Mouse (Mus musculus) forelimb bud, embryonic 11.5 days (tissue): ENCODE results near the gene Mtss1l.

Source experiments
- DNase-seq: peaks from one replicate; pipeline ENCODE4 v3.0.0-alpha.2; 2012; ENCODE audit warnings: low read depth, low spot score

The Mtss1l gene

DNA sequence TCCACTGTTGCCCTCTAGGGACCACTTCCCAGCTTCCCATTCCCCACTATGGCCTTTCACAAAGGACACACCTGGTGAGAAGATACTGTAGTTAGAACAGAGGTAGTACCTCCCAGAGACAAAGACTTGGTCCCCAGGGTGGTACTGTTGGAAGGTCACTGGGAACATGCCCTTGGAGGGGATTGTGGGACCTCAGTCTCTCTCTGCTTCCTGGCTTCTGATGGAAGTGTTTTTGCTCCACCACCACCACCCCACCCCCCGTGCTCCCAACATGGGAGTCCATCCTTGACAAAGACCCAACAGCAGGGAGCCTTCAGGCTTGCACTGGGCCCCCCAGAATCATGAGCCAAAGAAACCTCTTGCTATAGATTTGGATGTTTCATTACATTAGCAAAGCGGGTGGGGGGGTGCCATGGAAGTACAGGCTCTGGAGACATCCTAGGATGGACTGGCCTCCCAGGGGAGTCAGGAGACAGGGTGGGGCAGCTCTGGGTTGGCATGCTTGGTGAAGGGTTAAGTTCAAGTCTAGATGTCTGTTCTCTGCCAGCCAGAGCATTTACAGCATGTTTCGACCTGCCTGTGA, 14.9 kb upstream of the Mtss1l start:
- DNase-seq = no peak

DNA sequence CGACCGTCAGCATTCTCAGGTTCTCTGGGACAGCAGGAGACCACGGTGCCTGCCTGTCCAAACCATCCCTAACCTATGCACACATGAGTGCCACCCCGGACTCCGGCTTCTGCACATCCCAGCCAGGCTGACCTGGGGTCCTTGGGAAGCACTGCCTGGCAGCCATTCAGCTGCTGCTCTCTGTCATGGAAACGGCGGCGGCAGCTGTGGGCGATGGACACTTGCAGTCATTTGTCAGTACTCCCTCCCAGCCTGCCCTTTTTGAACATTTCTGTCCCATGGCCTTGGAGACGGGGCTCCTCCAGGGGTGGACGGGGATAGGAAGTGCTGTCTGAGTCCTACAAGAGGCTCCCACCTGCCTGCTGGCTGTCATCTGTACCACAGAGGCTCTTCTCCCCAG, 12.8 kb upstream of the Mtss1l start:
- no peak for DNase-seq

DNA sequence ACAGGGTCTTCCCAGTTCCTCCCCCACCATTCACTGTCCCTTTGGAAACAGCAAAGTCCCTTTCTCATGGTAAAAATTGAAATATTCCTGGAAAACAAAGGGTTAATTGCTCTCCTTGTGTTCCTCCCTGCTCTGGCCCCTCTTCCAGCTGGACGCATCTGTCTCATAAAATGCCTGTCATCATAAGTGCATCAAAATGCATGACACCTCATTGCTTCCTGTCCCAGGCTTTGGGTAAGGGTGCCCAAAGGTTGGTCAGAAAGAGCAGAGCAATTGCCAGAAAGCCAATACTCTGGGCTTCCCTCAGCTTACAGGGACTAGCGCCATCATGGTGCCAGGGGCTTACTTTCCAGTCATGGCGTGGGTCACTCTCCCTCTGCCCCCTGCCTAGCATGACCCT, 10.7 kb upstream of the Mtss1l start:
- DNase-seq = no peak

DNA sequence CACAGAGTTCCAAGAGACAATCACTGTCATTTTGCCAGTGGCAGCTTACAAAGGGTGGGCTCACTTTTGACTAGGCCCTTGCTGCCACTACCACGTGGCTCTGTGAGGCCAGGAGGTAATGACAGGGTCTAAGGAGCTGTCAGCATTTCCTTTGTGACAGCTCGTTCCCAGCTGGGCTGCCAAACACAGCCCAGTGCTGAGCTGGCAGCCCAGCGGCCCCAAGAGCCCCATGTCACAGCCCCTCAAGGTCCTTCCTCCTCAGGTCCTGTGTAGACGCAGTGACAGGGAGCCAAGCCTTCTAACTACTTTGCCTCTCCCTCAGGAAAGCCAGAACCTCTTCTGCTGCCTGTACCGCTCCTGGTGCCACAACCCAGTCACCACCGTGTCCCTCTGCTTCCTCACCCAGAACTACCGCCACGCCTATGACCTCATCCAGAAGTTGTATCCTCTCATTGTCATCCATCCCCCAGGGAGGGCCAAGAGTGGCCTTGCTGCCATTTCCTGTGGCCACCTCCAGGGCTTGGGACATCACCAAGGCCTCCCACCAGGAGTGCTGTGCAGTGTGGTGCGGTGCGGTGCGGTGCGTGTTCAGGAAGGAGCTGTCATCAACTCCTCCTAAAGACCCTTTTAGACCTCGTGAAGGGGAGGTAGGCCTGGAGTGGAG, 9.9 kb upstream of the Mtss1l start:
- no peak for DNase-seq

DNA sequence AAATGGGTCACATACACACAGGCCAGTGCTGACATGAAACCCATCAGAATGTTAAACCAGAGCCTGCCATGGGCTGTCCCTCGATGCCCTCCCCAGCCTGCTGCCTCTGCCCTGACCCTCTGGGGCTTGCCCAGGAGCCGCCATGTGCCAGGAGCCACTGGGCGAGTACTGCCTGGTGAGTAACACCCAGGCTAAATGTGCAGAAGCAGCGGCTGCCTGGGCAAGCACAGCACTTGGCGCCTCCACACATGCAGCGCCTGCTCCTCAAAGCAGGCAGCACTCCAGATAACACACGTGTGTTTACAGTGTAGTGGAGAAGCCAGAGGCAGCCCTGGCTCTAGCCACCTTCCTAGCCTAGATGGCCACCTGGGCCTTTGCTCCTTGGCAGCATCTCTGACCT, 8.2 kb upstream of the Mtss1l start:
- DNase-seq = no peak

DNA sequence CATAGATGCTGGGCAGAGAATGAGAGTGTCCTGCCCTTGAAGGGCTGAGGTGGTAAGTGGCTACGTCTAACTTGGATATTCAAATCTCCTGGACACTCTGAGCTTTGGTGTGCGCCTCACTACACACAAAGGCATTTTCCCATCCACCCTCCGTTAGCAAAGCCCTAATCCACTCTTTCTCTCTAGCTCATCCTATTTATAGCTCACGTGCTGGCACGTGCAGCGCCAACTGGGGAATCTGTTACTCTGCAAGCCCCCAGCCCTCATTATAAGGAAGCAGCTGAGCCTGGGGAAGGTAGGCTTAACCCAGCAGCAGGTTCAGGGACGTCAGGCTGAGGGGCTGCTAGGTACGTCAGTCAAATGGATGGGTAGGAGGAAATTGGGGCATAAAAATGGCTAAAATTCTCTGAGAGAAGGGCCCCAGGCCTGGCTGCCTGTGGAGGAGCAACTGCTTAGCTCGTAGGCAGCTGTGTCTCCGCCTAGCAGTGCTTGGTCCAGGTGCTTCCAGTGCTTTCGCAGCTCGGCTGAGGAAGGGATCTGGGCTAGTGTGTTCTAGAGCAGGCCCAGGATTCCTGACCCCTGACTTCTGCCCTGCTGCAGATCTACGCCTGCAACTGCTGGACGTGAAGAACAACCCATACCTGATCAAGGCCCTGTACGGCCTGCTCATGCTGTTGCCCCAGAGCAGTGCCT, 6.3 kb upstream of the Mtss1l start:
- DNase-seq = no peak

DNA sequence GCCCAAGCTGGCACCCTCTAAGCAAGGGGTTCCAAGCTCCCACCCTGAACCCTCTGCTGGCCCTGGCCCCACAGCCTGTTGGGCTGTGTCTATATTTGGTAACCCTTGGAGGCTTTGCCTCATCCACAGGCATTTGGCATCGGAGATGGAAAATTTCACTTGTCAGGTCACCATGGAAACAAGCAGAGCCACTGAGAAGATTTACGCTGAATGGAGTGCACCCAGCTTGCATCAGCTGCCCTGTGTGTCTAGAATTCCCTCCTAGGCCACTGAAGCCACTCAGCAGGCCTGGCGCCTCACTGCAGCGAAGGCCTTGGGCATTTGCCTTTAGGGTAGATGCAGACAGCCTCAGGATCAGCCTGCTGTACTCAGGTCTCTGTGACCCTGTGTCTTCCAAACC, 5.2 kb upstream of the Mtss1l start:
- no peak for DNase-seq

DNA sequence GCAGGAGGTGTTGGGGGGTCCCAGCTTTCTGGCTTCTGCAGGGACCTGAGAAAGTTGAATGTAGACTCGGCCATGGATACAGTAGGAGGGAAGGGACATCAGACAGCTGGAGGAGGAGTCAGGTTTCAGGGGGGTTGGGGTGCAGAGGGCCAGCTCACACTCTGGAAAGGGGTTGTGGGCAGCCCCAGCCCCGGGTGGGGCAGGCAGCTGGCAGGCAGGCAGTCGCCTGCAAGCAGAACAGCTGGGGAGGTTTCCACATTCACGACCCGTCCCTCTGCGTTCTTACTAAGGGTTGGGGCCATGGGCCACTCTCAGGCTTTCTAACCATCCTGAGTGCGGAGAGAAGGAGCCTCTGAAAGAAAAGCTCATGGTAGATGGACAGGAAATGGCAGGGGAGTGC, 4.1 kb upstream of the Mtss1l start:
- no peak for DNase-seq

DNA sequence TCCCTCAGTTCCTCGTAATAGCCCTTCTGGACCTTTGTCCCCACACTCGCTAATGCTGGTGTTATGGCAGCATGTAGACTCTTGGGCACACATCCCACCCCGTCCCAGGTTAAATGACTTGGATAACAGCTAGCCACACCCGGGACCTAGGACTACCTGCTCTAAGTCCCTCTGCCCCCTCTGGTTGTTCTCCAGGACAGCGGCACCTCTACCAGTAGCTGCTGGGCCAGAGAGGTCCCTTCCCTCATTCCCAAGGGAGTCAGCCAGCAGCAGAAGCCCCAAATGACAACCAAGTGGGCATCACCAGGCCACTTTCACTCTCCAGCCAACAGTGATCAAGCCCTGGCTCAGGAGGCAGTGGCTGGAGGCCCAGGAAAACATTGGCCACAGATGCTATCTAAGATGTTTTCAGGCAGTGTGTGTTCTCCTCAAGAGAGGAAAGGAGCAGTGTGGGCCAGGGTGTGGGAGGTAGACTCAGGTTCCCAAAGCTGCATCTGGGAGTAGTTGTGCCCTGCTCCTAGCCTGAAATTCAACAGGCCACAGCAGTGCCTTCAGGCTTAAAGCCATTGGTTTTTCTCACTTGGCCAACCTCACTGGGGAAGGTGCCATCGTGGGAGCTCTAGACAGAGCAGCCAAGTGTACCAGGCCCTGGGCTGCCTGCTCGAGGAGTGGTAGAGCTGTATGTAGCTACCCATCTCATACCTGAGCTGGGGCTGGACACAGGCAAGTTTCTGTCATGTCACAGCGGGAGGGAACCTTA, 2.9 kb upstream of the Mtss1l start:
- no peak for DNase-seq

DNA sequence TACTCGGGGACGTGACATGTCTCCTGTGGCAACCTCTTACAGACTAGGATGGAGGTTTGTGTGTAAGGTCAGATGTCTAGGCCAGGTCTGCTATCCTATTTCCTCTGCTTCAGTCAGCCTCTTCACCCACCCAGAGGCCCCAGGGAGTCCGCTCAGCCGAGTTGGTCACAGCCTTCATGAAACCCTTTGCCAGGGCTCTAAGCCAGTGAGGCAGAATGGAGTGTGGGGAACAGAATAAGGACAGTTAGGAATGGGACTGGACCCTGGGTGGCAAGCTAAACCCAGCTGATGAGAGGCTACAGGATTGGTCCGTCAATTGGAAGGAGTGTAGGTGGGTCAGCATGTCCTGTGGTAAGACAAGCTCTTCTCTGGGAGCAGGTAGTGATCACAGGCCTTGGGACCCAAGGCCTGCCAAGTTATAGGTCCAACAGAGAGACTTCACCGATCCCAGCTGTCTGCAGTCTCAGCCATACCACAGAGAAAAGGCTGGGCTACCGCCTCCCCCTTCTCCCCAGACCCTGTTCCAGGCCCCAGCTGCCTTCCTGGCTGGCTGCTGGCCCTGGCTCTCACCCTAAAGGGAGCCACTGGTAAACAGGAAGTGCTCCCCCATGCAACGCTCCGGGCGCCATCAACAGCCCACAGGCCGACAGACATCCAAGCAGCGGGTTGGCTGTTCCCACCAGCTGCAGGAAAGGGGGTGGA, 2.2 kb upstream of the Mtss1l start:
- peak; percentile 37 for DNase-seq

DNA sequence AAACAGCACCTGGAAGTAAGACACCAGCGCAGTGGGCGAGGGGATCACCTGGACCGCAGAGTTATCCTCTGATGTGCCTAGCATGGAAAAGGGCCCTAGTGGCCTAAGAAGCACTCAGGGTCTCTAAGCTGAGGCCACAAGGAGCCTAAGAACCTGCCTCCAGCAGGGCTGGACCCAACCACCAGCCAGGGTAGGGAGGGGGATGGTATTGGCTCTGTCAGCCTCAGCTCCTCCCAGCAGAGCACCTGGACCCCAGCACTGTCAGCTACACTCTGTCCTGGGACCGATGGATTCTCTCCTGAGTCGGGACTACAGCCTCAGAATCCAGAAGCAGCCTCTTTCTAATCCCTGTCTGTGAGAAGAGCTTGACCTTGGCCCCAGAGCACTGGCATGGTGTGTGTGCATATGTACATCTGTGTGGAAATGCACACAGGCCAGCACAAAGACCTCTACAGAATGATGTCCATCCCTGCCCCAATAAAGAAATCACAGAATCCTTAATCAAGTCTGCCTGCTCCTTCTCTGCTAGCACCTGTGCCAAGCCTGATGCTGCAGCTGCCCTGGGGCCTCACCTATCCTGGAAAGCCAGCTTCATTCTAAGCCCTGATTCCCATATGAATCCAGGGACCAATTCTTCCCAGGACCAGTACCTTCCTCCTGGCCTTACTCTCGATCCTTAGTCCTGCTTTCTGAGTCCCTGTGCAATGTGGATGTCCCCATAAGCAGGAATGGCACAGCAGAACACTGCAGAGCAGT, 1.2 kb upstream of the Mtss1l start:
- no peak for DNase-seq

DNA sequence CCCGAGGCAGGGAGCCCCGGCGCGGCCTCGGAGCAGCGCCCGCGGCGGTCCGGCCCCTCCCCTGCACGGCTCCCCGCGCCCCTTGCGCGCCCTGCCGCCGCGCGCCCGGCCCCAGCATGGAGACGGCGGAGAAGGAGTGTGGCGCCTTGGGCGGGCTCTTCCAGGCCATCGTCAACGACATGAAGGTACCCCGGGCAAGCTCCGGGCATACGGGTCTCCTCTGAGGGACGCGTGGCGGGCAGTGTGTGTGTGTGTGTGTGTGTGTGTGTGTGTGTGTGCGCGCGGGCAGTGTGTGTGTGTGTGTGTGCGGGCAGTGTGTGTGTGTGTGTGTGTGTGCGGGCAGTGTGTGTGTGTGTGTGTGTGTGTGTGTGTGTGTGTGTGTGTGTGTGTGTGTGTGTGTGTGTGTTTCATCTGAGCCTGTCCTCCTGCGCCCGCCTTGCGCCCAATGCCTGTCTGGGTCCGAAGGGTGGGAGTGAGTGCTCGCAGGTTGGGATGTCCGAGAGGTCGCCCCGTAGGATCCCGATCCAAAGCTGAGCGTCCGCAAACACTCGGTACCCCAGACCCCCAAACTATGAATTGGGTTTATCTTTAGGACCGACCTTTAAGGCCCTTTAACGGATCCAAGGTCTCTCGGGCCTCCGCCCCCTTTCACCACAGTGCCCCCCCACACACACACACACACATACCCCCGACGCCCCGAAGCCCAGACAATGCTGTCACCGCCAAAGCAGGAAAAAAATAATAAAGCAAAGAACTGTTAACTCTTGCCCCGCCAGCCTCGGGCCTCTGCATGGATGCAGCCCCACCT, 534 bp downstream of the Mtss1l start:
- DNase-seq = no peak

DNA sequence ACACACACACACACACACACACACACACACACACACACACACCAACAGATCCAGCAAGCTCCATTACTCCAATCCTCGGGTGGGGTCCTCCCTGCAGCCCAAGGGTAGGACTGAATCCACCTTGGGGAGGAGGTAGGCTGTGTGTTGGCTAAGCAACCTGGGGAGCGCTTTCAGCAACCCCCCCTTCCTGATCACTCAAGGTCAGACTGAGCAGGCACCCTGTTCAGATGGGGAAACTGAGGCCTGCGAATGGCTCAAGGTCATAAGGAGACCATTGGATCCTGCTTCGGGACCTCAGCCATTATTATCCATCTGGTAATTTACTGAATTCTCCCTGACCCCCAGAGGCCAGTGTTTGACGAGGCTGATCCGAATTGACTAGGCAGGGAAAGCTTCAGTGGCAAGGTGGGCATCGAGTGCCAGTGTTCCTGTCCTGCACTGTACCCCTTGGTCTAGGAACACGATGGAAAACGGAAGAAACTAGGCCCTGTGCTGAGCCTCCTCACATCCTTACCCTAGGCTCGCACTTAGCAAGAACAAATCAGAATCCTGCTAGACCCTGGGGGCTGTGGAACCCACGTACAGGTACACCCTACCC, 1.2 kb downstream of the Mtss1l start:
- DNase-seq = no peak

DNA sequence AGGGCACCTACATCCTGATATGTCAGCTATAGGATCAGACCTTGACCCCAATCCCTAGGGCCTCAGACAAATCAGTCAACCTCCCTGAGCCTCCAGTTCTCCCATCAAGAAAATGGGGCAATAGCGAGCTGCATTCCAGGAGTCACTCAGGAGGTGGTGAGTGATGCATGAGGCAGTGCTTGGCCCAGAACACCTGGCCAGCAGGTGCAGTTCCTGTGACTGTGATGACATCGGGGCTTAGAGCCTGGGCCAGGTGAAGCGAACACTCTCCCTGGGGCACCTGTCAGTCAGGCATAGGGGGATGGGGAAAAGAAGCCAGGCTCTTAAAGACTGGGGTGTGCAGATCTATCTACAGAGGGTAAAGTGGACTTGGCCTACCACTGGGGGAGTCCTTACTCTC, 3.2 kb downstream of the Mtss1l start:
- no peak for DNase-seq

DNA sequence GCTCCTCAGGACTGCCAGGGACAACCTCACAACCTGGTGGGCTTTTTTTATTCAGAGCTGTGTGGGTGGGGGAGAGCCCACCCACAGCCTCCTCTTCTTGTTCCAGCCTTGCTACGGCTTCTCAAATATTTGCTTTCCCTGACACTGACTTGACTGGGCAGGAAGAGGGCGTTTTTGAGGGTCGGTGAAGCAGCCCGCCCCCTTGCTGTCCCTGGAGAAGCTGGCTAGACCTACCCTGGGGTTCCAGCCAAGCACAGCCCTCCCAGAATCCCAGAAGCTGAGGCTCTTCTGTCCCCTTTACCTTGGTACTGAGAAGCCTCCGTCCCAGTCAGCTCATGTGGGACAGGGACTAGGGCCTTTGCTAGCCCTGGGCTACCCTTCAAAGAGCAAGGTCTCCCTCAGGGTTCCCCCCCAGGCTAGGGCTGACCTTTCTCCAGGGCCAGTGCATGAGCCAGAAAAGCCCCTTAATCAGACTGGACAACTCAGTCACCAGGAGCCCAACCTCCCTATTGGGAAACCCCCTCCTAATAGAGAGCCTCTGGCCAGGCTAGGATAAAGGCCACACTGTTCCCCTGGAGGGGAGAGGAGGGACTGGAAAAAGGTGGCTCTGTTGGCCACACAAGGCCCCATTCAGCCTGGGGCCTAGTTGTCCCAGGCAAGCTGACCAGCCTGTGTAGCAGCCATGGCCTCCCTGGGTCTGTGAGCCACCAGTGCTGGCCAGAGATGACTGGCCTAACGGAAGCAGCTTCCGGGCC, 4.0 kb downstream of the Mtss1l start:
- no peak for DNase-seq

DNA sequence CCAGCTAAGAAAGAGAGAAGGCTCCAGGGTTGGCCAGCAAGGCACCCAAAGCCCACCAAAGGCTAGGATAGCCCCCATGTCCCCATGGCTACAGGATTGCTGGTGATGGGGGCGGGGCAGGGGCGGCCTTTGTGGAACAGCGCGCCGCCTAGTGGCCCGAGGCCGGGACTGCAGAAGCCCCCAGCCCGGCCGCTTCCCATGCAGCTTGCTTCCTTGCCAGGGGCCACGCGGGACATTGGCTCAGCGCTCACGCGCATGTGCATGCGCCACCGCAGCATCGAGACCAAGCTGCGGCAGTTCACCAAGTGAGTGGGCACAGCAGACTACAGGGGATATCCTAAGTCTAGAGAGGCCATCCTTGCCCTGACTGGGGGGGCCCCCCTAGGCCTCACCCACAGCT, 5.6 kb downstream of the Mtss1l start:
- peak; percentile 57 for DNase-seq

DNA sequence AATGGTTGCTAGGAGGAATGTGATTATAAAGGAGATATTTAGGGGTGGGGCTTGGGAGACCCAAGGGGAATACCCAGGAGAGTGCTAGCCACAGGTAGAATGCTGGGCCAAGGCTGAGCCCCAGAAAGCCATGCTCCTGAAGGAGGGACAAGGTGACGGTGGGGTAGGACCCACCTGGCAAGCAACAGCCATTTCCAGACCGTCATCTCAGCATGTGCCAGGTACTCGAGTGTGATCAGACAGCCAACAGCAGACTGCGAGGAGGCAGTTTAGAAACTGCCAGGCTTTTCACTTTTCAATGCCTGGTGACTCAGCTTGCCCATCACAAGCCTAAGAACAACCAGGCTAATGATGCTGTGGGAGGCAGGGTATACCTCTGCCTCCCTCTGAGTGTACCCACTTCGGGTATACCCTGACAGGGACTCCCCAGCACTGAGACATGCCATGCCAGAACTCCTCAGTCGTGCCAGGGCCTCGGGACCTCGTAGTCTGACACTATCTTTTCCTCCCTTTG, 10.1 kb downstream of the Mtss1l start:
- no peak for DNase-seq

DNA sequence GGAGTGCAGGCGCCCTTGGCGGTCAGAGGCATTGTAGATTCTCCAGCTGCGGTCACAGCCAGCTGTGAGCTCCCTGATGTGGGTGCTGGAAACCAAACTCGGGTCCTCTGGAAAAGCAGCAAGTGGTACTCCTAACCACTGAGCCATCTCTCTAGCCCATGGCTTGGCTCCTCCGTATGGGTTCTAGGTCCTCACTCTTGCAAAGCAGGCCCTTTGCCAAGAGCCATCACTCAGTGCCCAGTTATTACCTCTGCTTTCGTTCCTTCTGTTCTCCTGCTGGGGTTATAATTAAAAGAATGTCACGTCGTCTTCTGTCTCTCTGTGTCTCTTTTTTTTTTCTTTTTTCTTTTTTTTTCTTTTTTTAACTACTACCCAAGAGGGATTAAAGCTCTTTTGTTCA, 11.8 kb downstream of the Mtss1l start:
- DNase-seq = no peak

DNA sequence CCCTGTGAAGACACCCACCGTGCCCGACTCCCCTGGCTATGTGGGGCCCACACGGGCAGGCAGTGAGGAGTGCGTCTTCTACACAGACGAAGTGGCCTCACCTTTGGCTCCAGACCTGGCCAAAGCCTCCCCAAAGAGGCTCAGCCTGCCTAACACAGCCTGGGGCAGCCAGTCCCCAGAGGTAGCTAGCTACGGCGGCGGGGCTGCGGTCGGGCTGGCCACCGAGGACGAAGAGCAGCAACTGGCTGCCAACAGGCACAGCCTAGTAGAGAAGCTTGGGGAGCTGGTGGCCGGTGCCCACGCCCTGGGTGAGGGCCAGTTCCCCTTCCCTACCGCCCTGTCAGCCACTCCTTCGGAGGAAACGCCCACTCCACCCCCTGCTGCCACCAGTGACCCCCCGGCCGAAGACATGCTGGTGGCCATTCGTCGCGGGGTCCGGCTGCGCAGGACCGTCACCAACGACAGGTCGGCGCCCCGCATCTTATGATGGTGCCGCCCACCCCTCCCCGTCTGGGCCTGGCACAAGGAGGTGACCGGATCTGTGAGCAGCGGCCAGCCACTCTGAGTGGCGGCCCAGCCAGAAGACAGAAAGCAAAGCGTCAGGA, 17.4 kb downstream of the Mtss1l start:
- DNase-seq = no peak
